Comparison of ENCODE assay signal across 21 mouse cellular contexts in genomic region chr10:105656788-105657187, GRCm38 (mm10).
DNase-seq lines count a peak whose midpoint lies in the region; ATAC-seq and TF ChIP-seq lines count a peak whose summit lies in the region.
"Had no signal": no experiment of that assay in that cellular context is flagged by ENCODE, and none has a peak within 500 bp of the region (broad histone marks: within the 10 kb centered on the region; RNA-seq: fewer than 3 reads in every experiment).

No protein-coding gene starts in this region.

- no peak for TF ChIP-seq CTCF in midbrain, postnatal 0 days (IDR thresholded peaks at IDR 0.05)

- intact Hi-C loops in heart, postnatal 36 days (cut with DNase I): no loop called here

- H3K4me2 ChIP-seq in midbrain, embryonic 11.5 days: no peak overlapping the region
- H3K4me2 ChIP-seq in midbrain, postnatal 0 days (ENCODE audit: low read depth, low read length, poor library complexity, severe bottlenecking): no peak overlapping the region
- peak overlapping the region; percentile 23; the same call in 1 of the 2 replicates for H3K4me2 ChIP-seq in heart, embryonic 16.5 days (ENCODE audit: low read depth, low read length)
- H3K4me2 ChIP-seq: liver, embryonic 11.5 days; neural tube, embryonic 13.5 days had no signal

- H3K9ac ChIP-seq in midbrain, embryonic 11.5 days (ENCODE audit: low read length): no peak overlapping the region
- no peak overlapping the region for H3K9ac ChIP-seq in midbrain, postnatal 0 days (replicated peaks; ENCODE audit: low read length, poor library complexity, severe bottlenecking)
- H3K9ac ChIP-seq in heart, embryonic 16.5 days (ENCODE audit: low read length): no peak overlapping the region
- H3K9ac ChIP-seq: neural tube, embryonic 13.5 days had no signal

- no peak overlapping the region for H3K27ac ChIP-seq in midbrain, embryonic 11.5 days (ENCODE audit: low read depth, low read length)
- no peak overlapping the region for H3K27ac ChIP-seq in midbrain, postnatal 0 days (ENCODE audit: low read depth, low read length)
- H3K27ac ChIP-seq in heart, embryonic 16.5 days (ENCODE audit: low read length): peak overlapping the region; percentile 81
- H3K27ac ChIP-seq: neural tube, embryonic 13.5 days had no signal

- H3K9me3 ChIP-seq in midbrain, embryonic 11.5 days (ENCODE audit: control insufficient read depth, low read length): no peaks in the 10 kb centered on the region
- H3K9me3 ChIP-seq in midbrain, postnatal 0 days (ENCODE audit: low read length): no peaks in the 10 kb centered on the region
- H3K9me3 ChIP-seq in heart, embryonic 16.5 days (replicated peaks; ENCODE audit: control insufficient read depth, low read length): no peaks in the 10 kb centered on the region
- H3K9me3 ChIP-seq: neural tube, embryonic 13.5 days had no signal

- peak; percentile 9 for DNase-seq in heart, adult 18-20 months
- DNase-seq in heart, postnatal 36 days: no peak
- peak; percentile 67 for DNase-seq in midbrain, embryonic 11.5 days (ENCODE audit: low spot score, missing footprints)
- DNase-seq in midbrain, postnatal 0 days (ENCODE audit: low spot score): no peak
- no peak for DNase-seq in spleen, postnatal 4 days (ENCODE audit: low spot score in 2 of 2)
- DNase-seq: adrenal gland, postnatal 36 days; B cell, adult 2 months; cerebellum, adult 2 months; cerebellum, postnatal 36 days; gastrocnemius, postnatal 36 days; kidney, adult 2 months; kidney, postnatal 14 days; lung, adult 2 months; lung, postnatal 36 days; thymus, adult 18-20 months; thymus, postnatal 4 days had no signal

- no peaks in the 10 kb centered on the region for H3K4me1 ChIP-seq in midbrain, embryonic 11.5 days (ENCODE audit: control insufficient read depth, insufficient read depth, low read length)
- no peaks in the 10 kb centered on the region for H3K4me1 ChIP-seq in midbrain, postnatal 0 days (ENCODE audit: insufficient read depth, low read length)
- H3K4me1 ChIP-seq in heart, embryonic 16.5 days (ENCODE audit: control insufficient read depth, insufficient read depth, low read length): 0 out of 2 replicates have a peak, but pooled peaks cover 4% of the 10 kb centered on the region
- H3K4me1 ChIP-seq: neural tube, embryonic 13.5 days had no signal

- ATAC-seq in midbrain, embryonic 11.5 days (ENCODE audit: low FRiP score): no peak
- no peak for ATAC-seq in midbrain, postnatal 0 days (ENCODE audit: low FRiP score)
- ATAC-seq in heart, embryonic 16.5 days (replicated peaks; ENCODE audit: extremely low read depth, insufficient read depth, low FRiP score): peak; percentile 97
- no peak for ATAC-seq in megakaryocyte, adult 5-6 weeks (ENCODE audit: poor library complexity, severe bottlenecking)
- ATAC-seq: forebrain, embryonic 16.5 days had no signal

- WGBS in midbrain, embryonic 11.5 days: 82% methylated on average over 2 of the region's 2 CpGs
- WGBS in midbrain, postnatal 0 days: 44% methylated on average over 2 of the region's 2 CpGs
- 25% methylated on average over 2 of the region's 2 CpGs for WGBS in heart, embryonic 16.5 days

- no peaks in the 10 kb centered on the region for H3K36me3 ChIP-seq in midbrain, embryonic 11.5 days (ENCODE audit: control insufficient read depth, insufficient read depth, low read length)
- H3K36me3 ChIP-seq in midbrain, postnatal 0 days (ENCODE audit: insufficient read depth, low read length): no peaks in the 10 kb centered on the region
- no peaks in the 10 kb centered on the region for H3K36me3 ChIP-seq in heart, embryonic 16.5 days (ENCODE audit: control insufficient read depth, insufficient read depth)
- H3K36me3 ChIP-seq: neural tube, embryonic 13.5 days had no signal

- no peaks in the 10 kb centered on the region for H3K27me3 ChIP-seq in midbrain, embryonic 11.5 days (ENCODE audit: control insufficient read depth, insufficient read depth, low read length)
- H3K27me3 ChIP-seq in midbrain, postnatal 0 days (ENCODE audit: insufficient read depth, low read length): no peaks in the 10 kb centered on the region
- H3K27me3 ChIP-seq in heart, embryonic 16.5 days (ENCODE audit: control insufficient read depth, insufficient read depth, low read length): no peaks in the 10 kb centered on the region
- H3K27me3 ChIP-seq: neural tube, embryonic 13.5 days had no signal

- H3K4me3 ChIP-seq in midbrain, embryonic 11.5 days (ENCODE audit: low read depth, low read length): no peak overlapping the region
- H3K4me3 ChIP-seq in midbrain, postnatal 0 days (ENCODE audit: low read depth, low read length): no peak overlapping the region
- no peak overlapping the region for H3K4me3 ChIP-seq in heart, embryonic 16.5 days (ENCODE audit: low read length)
- H3K4me3 ChIP-seq: neural tube, embryonic 13.5 days had no signal

Comparison
In these comparisons a context has a peak if more than half of its experiments do, and no peak if none do; other contexts are left out.
1. DNase-seq: peak in heart, adult 18-20 months (2 of 2) and midbrain, embryonic 11.5 days (single experiment); none in heart, postnatal 36 days (0 of 2), midbrain, postnatal 0 days (single experiment) and spleen, postnatal 4 days (0 of 2).